Mouse (Mus musculus) macrophage (primary cell): Measurements from ENCODE around the gene Zbtb2. TPM values are rescaled to one million over a fixed set of nuclear protein-coding genes. Genes with fewer than 3 reads are reported as not detected.
"Not testable (repeated sequence)": the region's sequence is repeated elsewhere in the genome, so short reads cannot be mapped to it uniquely, and the experiment has no call there.

Experiments
- H3K27ac ChIP-seq: fragments of 350-480 bp; formaldehyde crosslinking; 2 replicates; pipeline ENCODE4 v1.9.0; 2021
- H3K36me3 ChIP-seq: fragments of 350-480 bp; formaldehyde crosslinking; 2 replicates; pipeline ENCODE4 v1.9.0; 2021; ENCODE audit errors: inconsistent target
- H3K4me3 ChIP-seq: fragments of 350-480 bp; formaldehyde crosslinking; 2 replicates; pipeline ENCODE4 v1.9.0; 2021; ENCODE audit errors: inconsistent target
- H3K79me2 ChIP-seq: fragments of 350-480 bp; formaldehyde crosslinking; 2 replicates; pipeline ENCODE4 v1.9.0; 2021; ENCODE audit errors: inconsistent target
- WGBS: methylation state at CpG from one replicate; pipeline ENCODE4 v1.1.7; 2026; ENCODE audit warnings: inconsistent platforms; ENCODE audit not compliant: missing documents; 5-methylcytosine and 5-hydroxymethylcytosine counted together
- polyA plus RNA-seq: library from polyadenylated mRNA; stranded (reverse); fragments of 250-400 nt; gene quantifications from 3 replicates; pipeline ENCODE4 v1.2.4, GENCODE M21; 2018; ENCODE audit warnings: inconsistent platforms
- total RNA-seq, 78 experiments: library from RNA; depleted of rRNA; stranded (reverse); fragments of 250-400 nt; gene quantifications; 1 replicate in 9 of 78; 2 replicates in 24 of 78; 3 replicates in 43 of 78; 4 replicates in 2 of 78; pipeline ENCODE4 v1.2.4; 2018; ENCODE audit warnings: inconsistent platforms in 56 of 78

The Zbtb2 gene
- 10 to 100 TPM in 14 of 26 experiments, 1 to 10 TPM in 12; 4.9 to 20.0 (median 10.4) TPM for total RNA-seq (2018; cell fraction: chromatin; rRNA removed)
- total RNA-seq (2018; cell fraction: cytosol; rRNA removed): 10 to 100 TPM in 14 of 26 experiments, 1 to 10 TPM in 12; 5.4 to 15.2 (median 10.3) TPM
- total RNA-seq (2018; cell fraction: nucleus; rRNA removed): 10 to 100 TPM in 19 of 26 experiments, 1 to 10 TPM in 7; 6.0 to 24.5 (median 11.3) TPM
- 8.1 to 9.6 TPM (median 8.4 TPM) in 3 replicates for polyA plus RNA-seq

DNA sequence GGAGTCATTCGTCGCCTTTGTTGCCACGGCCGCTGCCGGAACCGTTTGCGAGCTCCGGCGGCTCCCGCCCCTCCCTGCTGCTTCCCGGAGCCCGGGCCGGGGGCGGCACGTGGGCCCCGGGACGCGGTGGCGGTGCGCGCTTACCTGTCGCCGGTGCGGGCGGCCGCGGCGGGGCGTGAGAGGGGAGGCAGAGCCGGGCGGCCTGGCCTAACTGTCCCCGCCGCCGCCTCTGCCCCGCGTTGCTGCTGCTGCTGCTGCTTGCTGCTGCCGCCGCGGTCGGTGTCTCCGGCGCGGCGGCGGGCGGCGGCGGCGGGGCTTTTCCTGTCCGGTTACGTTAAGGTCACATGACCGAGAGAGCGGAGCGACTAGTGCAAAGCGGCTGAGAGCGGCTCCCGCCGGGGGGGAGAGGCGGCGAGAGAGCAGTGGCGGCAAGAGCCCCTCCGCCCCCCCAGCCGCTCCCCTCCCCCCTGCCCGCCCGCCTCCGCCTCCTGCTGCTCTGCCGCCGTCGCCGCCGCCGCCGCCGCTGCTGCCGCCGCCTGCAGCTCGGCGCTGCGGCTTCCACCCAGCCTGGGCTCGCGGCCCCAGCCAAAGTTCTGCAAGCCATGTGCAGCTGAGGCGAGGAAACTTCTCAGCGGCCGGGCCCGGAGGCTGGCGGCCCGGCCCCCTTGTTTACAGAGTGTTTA is at the start of gene Zbtb2:
Zbtb2 (minus strand) TSS at position 408 of the 683 bp plus-strand sequence.
- Histone ChIP-seq H3K36me3 (no peaks in the 10 kb centered on the region), H3K27ac (peak within 1 kb of the TSS; percentile 34; the same call in 1 of the 2 replicates), H3K79me2 (peaks cover 78% of the 10 kb centered on the region), H3K4me3 (peak within 1 kb of the TSS; percentile 55)
- WGBS: 2% methylated on average over 50 of the region's 87 CpGs

DNA sequence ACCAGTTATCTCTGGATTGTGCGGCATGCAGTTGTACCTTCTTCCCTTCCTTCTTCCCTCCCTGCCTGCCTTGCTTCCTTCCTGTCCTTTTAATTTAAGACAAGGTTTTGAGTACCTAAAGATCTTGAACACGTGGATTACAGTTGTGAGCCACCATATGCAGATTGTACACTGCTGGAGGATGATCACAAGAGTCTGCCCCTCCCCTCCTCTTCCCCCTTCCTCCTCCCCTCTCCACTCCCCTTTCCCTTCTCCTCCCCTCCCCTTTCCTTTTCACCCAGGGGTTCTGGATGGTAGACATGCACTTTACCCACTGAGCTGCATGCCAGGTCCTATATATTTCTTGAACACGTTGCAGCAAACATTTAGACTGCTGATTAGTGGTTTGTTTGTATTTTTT is 47.5 kb upstream of the Zbtb2 start:
- no peak overlapping the region for H3K4me3 ChIP-seq

DNA sequence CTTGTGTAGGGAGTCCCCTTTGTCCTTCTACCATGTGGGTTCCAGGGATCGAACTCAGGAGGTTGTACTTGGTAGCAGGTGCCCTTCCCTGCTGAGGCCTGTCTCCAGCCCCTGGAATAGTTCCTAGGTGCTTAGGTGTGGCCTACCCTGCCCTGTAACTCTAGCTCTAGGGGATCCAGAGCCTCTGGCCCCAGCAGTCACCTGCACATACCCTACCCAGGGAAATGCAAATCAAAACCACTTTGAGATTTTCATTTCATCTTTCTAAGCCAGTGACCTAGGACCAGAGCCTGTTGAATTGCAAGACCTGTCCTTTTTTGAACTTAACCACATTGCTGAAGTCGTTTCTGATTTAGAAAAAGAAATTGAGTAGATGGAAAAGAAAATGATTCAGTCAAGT is 46.0 kb upstream of the Zbtb2 start:
- not testable (repeated sequence) for H3K4me3 ChIP-seq, H3K36me3 ChIP-seq, H3K27ac ChIP-seq
- peaks cover 36% of the 10 kb centered on the region for H3K79me2 ChIP-seq
- WGBS: 69% methylated on average over 2 of the region's 2 CpGs

More for the DNA sequence above, 47.5 kb upstream of the Zbtb2 start:
- WGBS: 65% methylated on average over 3 of the region's 3 CpGs
- no peak overlapping the region for H3K27ac ChIP-seq
- peaks cover 24% of the 10 kb centered on the region; the same call in 1 of the 2 replicates for H3K36me3 ChIP-seq
- H3K79me2 ChIP-seq: peaks cover 25% of the 10 kb centered on the region

- 4% methylated on average over 19 of the region's 19 CpGs for WGBS
- H3K36me3 ChIP-seq: peaks cover 10% of the 10 kb centered on the region; the same call in 1 of the 2 replicates
- H3K27ac ChIP-seq: peak overlapping the region; percentile 78
- peak overlapping the region; percentile 65 for H3K4me3 ChIP-seq
- H3K79me2 ChIP-seq: peaks cover 42% of the 10 kb centered on the region
Measured at GRCm38 (mm10) chr10:4432996-4433755, 45.3 kb upstream of the Zbtb2 start.

DNA sequence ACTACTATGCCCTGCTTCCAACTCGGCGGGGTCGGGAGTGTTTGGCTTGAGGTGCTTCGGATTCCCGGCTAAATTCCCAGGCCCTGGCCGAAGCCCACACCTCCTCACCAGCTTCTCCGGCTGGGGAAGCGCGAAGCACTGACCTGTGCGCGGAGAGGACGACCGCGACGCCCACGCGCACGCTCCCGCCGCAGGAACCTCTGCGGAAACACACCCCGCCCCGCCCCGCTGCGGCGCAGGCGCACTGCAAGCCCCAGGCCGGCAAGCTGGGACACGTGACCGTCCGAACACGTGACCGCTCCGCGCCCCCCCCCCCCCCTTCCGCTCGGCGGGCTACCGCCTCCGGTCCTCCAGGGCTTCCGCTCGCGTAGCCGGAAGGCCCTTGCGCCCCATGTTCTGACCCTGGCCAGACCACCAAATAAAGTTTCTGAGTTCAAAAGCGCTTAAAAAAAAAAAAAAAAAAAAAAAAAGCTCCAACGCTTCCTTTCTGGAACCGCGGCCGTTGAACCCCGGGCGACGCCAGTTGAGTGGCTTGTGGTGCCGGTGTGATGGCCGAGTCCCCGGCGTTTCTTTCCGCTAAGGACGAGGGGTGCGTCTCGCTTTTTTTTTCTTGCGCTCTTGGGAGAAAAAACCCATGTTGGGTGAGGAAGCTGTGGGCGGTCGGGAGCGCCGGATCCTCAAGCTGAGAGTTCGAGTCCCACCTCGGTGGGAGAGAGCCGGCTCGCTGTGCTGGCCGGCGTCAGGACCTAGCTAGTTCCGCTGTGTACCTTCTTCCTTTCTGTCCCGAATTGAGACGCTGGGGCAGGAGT is 44.4 kb upstream of the Zbtb2 start, which contains the start of the genes Rmnd1 and Armt1:
Rmnd1 (minus strand) TSS at position 266 of the 809 bp plus-strand sequence.
Armt1 (plus strand) TSS at position 345 of the 809 bp plus-strand sequence.
- H3K36me3 ChIP-seq: peaks cover 13% of the 10 kb centered on the region; the same call in 1 of the 2 replicates
- H3K79me2 ChIP-seq: peaks cover 48% of the 10 kb centered on the region
- peak within 1 kb of the TSS; percentile 88 for H3K4me3 ChIP-seq
- 2% methylated on average over 51 of the region's 75 CpGs for WGBS
- H3K27ac ChIP-seq: peak within 1 kb of the TSS; percentile 91

DNA sequence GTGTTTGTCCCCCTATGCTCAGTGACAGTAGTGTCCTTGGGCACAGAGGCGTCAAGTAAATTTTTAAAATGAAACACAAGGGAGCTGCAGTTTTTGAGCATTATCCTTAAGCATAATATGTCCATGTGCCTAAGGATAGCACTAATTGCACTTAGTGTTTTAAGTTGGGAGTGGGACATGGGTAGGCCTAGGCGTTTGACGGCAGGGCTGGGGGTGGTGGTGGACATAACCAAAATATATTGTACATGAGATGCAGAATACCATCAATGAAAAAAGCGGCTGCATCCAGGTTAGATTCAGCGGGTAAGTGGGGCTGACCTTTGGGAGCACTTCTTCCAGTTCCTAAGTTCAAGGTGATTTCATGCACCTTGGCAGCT is 43.8 kb upstream of the Zbtb2 start:
- 8% methylated on average over 5 of the region's 5 CpGs for WGBS
- Histone ChIP-seq H3K36me3 (peaks cover 16% of the 10 kb centered on the region; the same call in 1 of the 2 replicates), H3K27ac (peak overlapping the region; percentile 91), H3K4me3 (peak overlapping the region; percentile 88), H3K79me2 (peaks cover 43% of the 10 kb centered on the region)

- Histone ChIP-seq H3K4me3 (peak overlapping the region; percentile 88), H3K36me3 (peaks cover 25% of the 10 kb centered on the region), H3K79me2 (peaks cover 42% of the 10 kb centered on the region), H3K27ac (peak overlapping the region; percentile 91)
- 94% methylated on average over 3 of the region's 3 CpGs for WGBS
Measured at GRCm38 (mm10) chr10:4430826-4431225, 42.9 kb upstream of the Zbtb2 start.

DNA sequence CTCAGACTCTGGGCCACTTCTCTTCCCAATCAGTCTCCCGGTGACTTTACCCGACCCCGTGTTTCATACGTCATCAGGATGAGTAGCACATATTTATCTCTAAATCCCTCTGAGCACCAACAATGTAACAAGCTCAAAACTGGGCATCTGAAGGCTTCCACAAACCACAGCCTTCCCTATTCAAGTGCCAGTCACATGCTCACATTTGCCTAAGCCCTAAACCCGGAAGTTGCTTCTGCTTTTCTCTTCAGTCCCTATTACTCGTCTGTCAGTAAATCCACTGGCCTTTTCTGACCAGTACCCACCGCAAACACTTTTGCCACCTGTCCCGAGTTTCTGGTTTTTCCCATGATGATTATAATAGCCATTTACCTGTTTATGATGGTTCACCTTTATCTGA is 42.5 kb upstream of the Zbtb2 start:
- H3K27ac ChIP-seq: peak overlapping the region; percentile 91
- peak overlapping the region; percentile 88; the same call in 1 of the 2 replicates for H3K4me3 ChIP-seq
- H3K36me3 ChIP-seq: peaks cover 29% of the 10 kb centered on the region
- peaks cover 42% of the 10 kb centered on the region for H3K79me2 ChIP-seq
- WGBS: 19% methylated on average over 8 of the region's 8 CpGs

GRCm38 (mm10) chr10:4425245-4425644 is 37.3 kb upstream of the Zbtb2 start:
- Histone ChIP-seq H3K36me3 (peaks cover 76% of the 10 kb centered on the region), H3K4me3 (no peak overlapping the region), H3K79me2 (peaks cover 23% of the 10 kb centered on the region), H3K27ac (no peak overlapping the region)
- 77% methylated on average over 8 of the region's 8 CpGs for WGBS

DNA sequence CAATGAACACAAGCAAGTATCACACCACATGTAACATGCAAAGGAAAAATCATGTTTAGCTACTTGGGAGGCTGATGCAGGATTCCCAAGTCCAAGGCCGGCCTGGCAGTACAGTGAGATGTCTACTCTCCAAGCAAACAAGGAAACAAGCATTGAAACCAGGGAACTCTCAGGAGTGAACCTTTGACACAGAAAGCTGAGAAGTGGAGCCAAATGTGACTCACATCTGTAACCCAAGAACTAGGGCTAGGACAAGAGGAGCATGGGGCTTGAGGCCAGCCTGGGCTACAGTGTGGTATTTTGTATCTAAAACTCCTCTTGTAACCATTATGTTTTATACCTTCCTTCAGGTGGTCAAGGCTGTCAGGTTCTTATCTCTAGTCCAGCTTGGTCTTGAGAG is 19.3 kb upstream of the Zbtb2 start:
- 100% methylated on average over 1 of the region's 1 CpGs for WGBS
- Histone ChIP-seq H3K36me3 (peaks cover 74% of the 10 kb centered on the region), H3K27ac (no peak overlapping the region), H3K4me3 (no peak overlapping the region), H3K79me2 (no peaks in the 10 kb centered on the region)

GRCm38 (mm10) chr10:4405511-4405910 is 17.6 kb upstream of the Zbtb2 start:
- 98% methylated on average over 5 of the region's 5 CpGs for WGBS
- Histone ChIP-seq H3K4me3 (no peak overlapping the region), H3K36me3 (peaks cover 64% of the 10 kb centered on the region), H3K27ac (no peak overlapping the region), H3K79me2 (no peaks in the 10 kb centered on the region)

- WGBS: 65% methylated on average over 5 of the region's 5 CpGs
- no peak overlapping the region for H3K4me3 ChIP-seq
- no peaks in the 10 kb centered on the region for H3K79me2 ChIP-seq
- peaks cover 59% of the 10 kb centered on the region for H3K36me3 ChIP-seq
- no peak overlapping the region for H3K27ac ChIP-seq
Measured at GRCm38 (mm10) chr10:4404895-4405491, 17.1 kb upstream of the Zbtb2 start.

- Histone ChIP-seq H3K79me2 (peaks cover 55% of the 10 kb centered on the region), H3K27ac (no peak overlapping the region), H3K4me3 (no peak overlapping the region), H3K36me3 (peaks cover 31% of the 10 kb centered on the region; the same call in 1 of the 2 replicates)
- WGBS: 97% methylated on average over 5 of the region's 5 CpGs
Measured at GRCm38 (mm10) chr10:4398058-4398457, 10.2 kb upstream of the Zbtb2 start.
